Mouse (Mus musculus) hindbrain, embryonic 15.5 days (tissue): ENCODE data around the gene Mum1. TPM values are rescaled to one million over a fixed set of nuclear protein-coding genes. Genes with fewer than 3 reads are reported as not detected.

ENCODE experiments used
- ATAC-seq: fragments of 200-750 bp; cut with Nextera tagmentation; 2 replicates; pipeline ENCODE4 v1.8.0; 2017; ENCODE audit warnings: low read depth, moderate number of reproducible peaks, moderate TSS enrichment; ENCODE audit not compliant: low FRiP score
- H3K27ac ChIP-seq: fragments of 300-500 bp; sonication (generic); replicated peaks from 2 replicates; pipeline ENCODE4 v1.5.1; 2015; ENCODE audit warnings: mild to moderate bottlenecking, inconsistent platforms
- H3K27me3 ChIP-seq: fragments of 300-500 bp; sonication (generic); 2 replicates; pipeline ENCODE4 v1.6.1; 2015; ENCODE audit warnings: control low read depth, inconsistent platforms
- H3K36me3 ChIP-seq: fragments of 300-500 bp; sonication (generic); 2 replicates; pipeline ENCODE4 v1.6.1; 2015; ENCODE audit warnings: control low read depth, inconsistent platforms
- H3K4me1 ChIP-seq: fragments of 300-500 bp; sonication (generic); replicated peaks from 2 replicates; pipeline ENCODE4 v1.6.1; 2015; ENCODE audit warnings: control low read depth, inconsistent platforms
- H3K4me2 ChIP-seq: fragments of 300-500 bp; sonication (generic); 2 replicates; pipeline ENCODE4 v1.6.1; 2015; ENCODE audit warnings: moderate library complexity, mild to moderate bottlenecking, inconsistent platforms
- H3K4me3 ChIP-seq: fragments of 300-500 bp; sonication (generic); 2 replicates; pipeline ENCODE4 v1.5.1; 2015; ENCODE audit warnings: mild to moderate bottlenecking, inconsistent platforms
- H3K9ac ChIP-seq: fragments of 300-500 bp; sonication (generic); 2 replicates; pipeline ENCODE4 v1.6.1; 2015; ENCODE audit warnings: inconsistent platforms
- H3K9me3 ChIP-seq: fragments of 300-500 bp; sonication (generic); 2 replicates; pipeline ENCODE4 v1.6.1; 2016; ENCODE audit warnings: control low read depth, inconsistent platforms
- WGBS: fragments of 180-500 bp; shearing (Covaris S2); methylation state at CpG from one replicate; pipeline ENCODE4 v1.1.7; 2015; 5-methylcytosine and 5-hydroxymethylcytosine counted together
- polyA plus RNA-seq: library from polyadenylated mRNA; unstranded; fragments of >200 nt; fragmentation: Nextera tagmentation; extraction: Ambion mirVana; gene quantifications from 2 replicates; pipeline ENCODE4 v1.2.1, GENCODE M21; 2015

The Mum1 gene
- polyA plus RNA-seq, 1 experiment from 2014 or later, result 38.6 TPM

GRCm38 (mm10) chr10:80254331-80255297, 28.4 kb downstream of the Mum1 start:
- H3K9ac ChIP-seq, result no peak overlapping the region
- H3K9me3 ChIP-seq, result no peaks in the 10 kb centered on the region
- ATAC-seq, result no peak
- no peak overlapping the region for H3K27ac ChIP-seq
- H3K27me3 ChIP-seq, result no peaks in the 10 kb centered on the region
- peaks cover 21% of the 10 kb centered on the region for H3K4me1 ChIP-seq
- peaks cover 39% of the 10 kb centered on the region for H3K36me3 ChIP-seq
- no peak overlapping the region for H3K4me2 ChIP-seq
- 95% methylated on average over 26 of the region's 26 CpGs for WGBS
- H3K4me3 ChIP-seq, result no peak overlapping the region

GRCm38 (mm10) chr10:80255881-80256535, 29.8 kb downstream of the Mum1 start:
- Histone ChIP-seq H3K36me3 (peaks cover 39% of the 10 kb centered on the region), H3K9me3 (no peaks in the 10 kb centered on the region), H3K27me3 (no peaks in the 10 kb centered on the region), H3K4me3 (no peak overlapping the region), H3K9ac (no peak overlapping the region), H3K4me2 (no peak overlapping the region), H3K4me1 (peaks cover 22% of the 10 kb centered on the region), H3K27ac (no peak overlapping the region)
- ATAC-seq, result no peak
- WGBS, result 87% methylated on average over 5 of the region's 5 CpGs

- Histone ChIP-seq H3K9ac (no peak overlapping the region), H3K4me1 (peaks cover 35% of the 10 kb centered on the region), H3K4me2 (no peak overlapping the region), H3K27ac (no peak overlapping the region), H3K4me3 (no peak overlapping the region), H3K9me3 (no peaks in the 10 kb centered on the region), H3K36me3 (peaks cover 39% of the 10 kb centered on the region), H3K27me3 (no peaks in the 10 kb centered on the region)
- WGBS, result 78% methylated on average over 2 of the region's 2 CpGs
- no peak for ATAC-seq
Observed at GRCm38 (mm10) chr10:80257936-80258335, 31.7 kb downstream of the Mum1 start.

- ATAC-seq, result no peak
- H3K4me2 ChIP-seq, result no peak overlapping the region; the same call in 1 of the 2 replicates
- peaks cover 35% of the 10 kb centered on the region for H3K4me1 ChIP-seq
- 92% methylated on average over 14 of the region's 14 CpGs for WGBS
- H3K4me3 ChIP-seq, result no peak overlapping the region
- no peaks in the 10 kb centered on the region for H3K9me3 ChIP-seq
- no peak overlapping the region for H3K27ac ChIP-seq
- no peak overlapping the region for H3K9ac ChIP-seq
- H3K36me3 ChIP-seq, result peaks cover 39% of the 10 kb centered on the region
- H3K27me3 ChIP-seq, result no peaks in the 10 kb centered on the region
Observed at GRCm38 (mm10) chr10:80258752-80259462, 32.7 kb downstream of the Mum1 start.

- peak overlapping the region; percentile 41; the same call in 1 of the 2 replicates for H3K4me3 ChIP-seq
- peak overlapping the region; percentile 45; the same call in 1 of the 2 replicates for H3K9ac ChIP-seq
Observed at GRCm38 (mm10) chr10:80259463-80259805, 33.2 kb downstream of the Mum1 start.

GRCm38 (mm10) chr10:80259861-80260641, 33.8 kb downstream of the Mum1 start:
- ATAC-seq, result no peak
- WGBS, result 3% methylated on average over 19 of the region's 19 CpGs
- Histone ChIP-seq H3K36me3 (peaks cover 27% of the 10 kb centered on the region), H3K4me3 (peak overlapping the region; percentile 41), H3K27me3 (no peaks in the 10 kb centered on the region), H3K4me1 (peaks cover 40% of the 10 kb centered on the region), H3K9me3 (no peaks in the 10 kb centered on the region), H3K27ac (peak overlapping the region; percentile 83), H3K9ac (peak overlapping the region; percentile 45), H3K4me2 (peak overlapping the region; percentile 66)

More at GRCm38 (mm10) chr10:80259463-80259805, 33.2 kb downstream of the Mum1 start:
- Histone ChIP-seq H3K27ac (0 out of 2 replicates have a peak overlapping the region, but pooled peaks have one; percentile 83), H3K4me2 (peak overlapping the region; percentile 66), H3K27me3 (no peaks in the 10 kb centered on the region), H3K9me3 (no peaks in the 10 kb centered on the region), H3K36me3 (peaks cover 33% of the 10 kb centered on the region), H3K4me1 (peaks cover 39% of the 10 kb centered on the region)
- 82% methylated on average over 6 of the region's 6 CpGs for WGBS
- no peak for ATAC-seq

- H3K9me3 ChIP-seq, result no peaks in the 10 kb centered on the region
- ATAC-seq, result peak; percentile 84
- peak within 1 kb of the TSS; percentile 83 for H3K27ac ChIP-seq
- no peaks in the 10 kb centered on the region for H3K27me3 ChIP-seq
- peak within 1 kb of the TSS; percentile 41 for H3K4me3 ChIP-seq
- WGBS, result under 1% methylated on average over 49 of the region's 49 CpGs
- peak within 1 kb of the TSS; percentile 66 for H3K4me2 ChIP-seq
- H3K36me3 ChIP-seq, result peaks cover 19% of the 10 kb centered on the region
- peaks cover 46% of the 10 kb centered on the region for H3K4me1 ChIP-seq
- peak within 1 kb of the TSS; percentile 45 for H3K9ac ChIP-seq
Observed at GRCm38 (mm10) chr10:80260642-80261584, 34.7 kb downstream of the Mum1 start, which contains the start of the genes Gamt and Dazap1. Gene Gamt (minus strand): TSS chr10:80261012. Gene Dazap1 (plus strand): TSS chr10:80261486.

- Histone ChIP-seq H3K9ac (peak overlapping the region; percentile 45), H3K9me3 (no peaks in the 10 kb centered on the region), H3K4me3 (peak overlapping the region; percentile 41), H3K4me2 (peak overlapping the region; percentile 66), H3K4me1 (peaks cover 53% of the 10 kb centered on the region), H3K27ac (peak overlapping the region; percentile 83), H3K27me3 (no peaks in the 10 kb centered on the region), H3K36me3 (peaks cover 15% of the 10 kb centered on the region)
- peak; percentile 57 for ATAC-seq
- under 1% methylated on average over 14 of the region's 14 CpGs for WGBS
Observed at GRCm38 (mm10) chr10:80261585-80261968, 35.3 kb downstream of the Mum1 start.

- Histone ChIP-seq H3K27ac (peak overlapping the region; percentile 83), H3K4me1 (peaks cover 59% of the 10 kb centered on the region), H3K27me3 (no peaks in the 10 kb centered on the region), H3K9me3 (no peaks in the 10 kb centered on the region), H3K4me2 (peak overlapping the region; percentile 66), H3K9ac (no peak overlapping the region), H3K36me3 (peaks cover 9% of the 10 kb centered on the region), H3K4me3 (peak overlapping the region; percentile 41; the same call in 1 of the 2 replicates)
- WGBS, result 75% methylated on average over 12 of the region's 12 CpGs
- no peak for ATAC-seq
Observed at GRCm38 (mm10) chr10:80262169-80262568, 35.9 kb downstream of the Mum1 start.

- Histone ChIP-seq H3K36me3 (peaks cover 8% of the 10 kb centered on the region), H3K27ac (no peak overlapping the region), H3K27me3 (no peaks in the 10 kb centered on the region), H3K9me3 (no peaks in the 10 kb centered on the region), H3K4me3 (no peak overlapping the region), H3K4me1 (peaks cover 66% of the 10 kb centered on the region), H3K9ac (no peak overlapping the region), H3K4me2 (no peak overlapping the region)
- WGBS, result 91% methylated on average over 10 of the region's 10 CpGs
- ATAC-seq, result no peak
Observed at GRCm38 (mm10) chr10:80262776-80263365, 36.6 kb downstream of the Mum1 start.
